Mouse (Mus musculus): Measurements from ENCODE around the gene Fbln5.

Fbln5 gene

GRCm38 (mm10) chr12:101762054-101762453 is 56.8 kb downstream of the Fbln5 start:
- in situ Hi-C loops (cut with MboI) = no loop called here

DNA sequence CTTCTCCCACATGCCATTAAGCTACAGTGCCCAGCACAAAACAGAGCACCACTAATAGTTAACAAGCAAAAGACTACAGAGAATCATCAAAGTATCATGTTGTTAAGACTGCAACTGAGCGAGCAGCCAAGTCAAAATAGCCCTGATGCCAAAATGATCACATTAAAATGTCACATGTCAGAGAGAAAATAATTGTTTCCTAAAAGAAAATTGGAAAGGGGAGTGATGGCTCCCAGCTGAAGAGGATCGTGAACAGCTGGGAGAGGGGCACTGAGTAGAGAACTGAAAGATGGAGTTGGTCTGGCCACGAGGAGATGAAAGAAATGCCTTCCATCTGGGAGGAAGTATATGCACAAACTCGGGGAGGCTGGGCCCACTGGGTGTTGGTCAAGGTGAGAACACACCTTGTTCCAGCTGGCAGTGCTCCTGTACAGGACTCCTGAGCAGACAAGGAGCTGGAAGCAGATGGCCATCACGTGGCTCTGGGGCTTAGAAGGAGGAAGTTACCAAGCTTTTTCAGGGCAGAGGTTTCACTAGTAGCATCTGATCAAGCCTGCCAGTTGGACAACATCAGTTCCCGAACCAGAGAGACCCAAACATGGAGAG is 59.3 kb downstream of the Fbln5 start:
- in situ Hi-C loops (cut with MboI) = no loop called here

DNA sequence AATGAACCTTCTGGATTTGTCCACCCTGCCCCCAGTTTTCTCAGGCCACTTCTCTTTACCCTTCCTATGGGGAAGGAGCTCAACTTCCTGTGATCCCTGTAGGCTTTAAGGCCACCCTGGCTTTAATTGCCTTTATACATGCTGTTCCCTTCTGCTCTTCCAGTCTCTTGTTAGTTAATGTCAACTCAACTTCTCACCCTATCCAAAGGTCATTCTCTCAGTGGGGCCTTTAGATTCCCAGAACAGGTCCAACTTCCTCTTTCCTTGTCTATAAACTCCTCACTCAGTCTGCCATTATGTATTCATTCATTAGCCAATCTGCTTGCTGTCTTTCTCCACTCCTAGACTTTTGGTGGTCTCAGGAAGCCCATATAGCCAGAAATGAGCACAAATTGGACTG is 60.2 kb downstream of the Fbln5 start:
- in situ Hi-C loops (cut with MboI) = no loop called here

GRCm38 (mm10) chr12:101742375-101742774 is 76.5 kb downstream of the Fbln5 start:
- in situ Hi-C loops (cut with MboI) = no loop called here

DNA sequence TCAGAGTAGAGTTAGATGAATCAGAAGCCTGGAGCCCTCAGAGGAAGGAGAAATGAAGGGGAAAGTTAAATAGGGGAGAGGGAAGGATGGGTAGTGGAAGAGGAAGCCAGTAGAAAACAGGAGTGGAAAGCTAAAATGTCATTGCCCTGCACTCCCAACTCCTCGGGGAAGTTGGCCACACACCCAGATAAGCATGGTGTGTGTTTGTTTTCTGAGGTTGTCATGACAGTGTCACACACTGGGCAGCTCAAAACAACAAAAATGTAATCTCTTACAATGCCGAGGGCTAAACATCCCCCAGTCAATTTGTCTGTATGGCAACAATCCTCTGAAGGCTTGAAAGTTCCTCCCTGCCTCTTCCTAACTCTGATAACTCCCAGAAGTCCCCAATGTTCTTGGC is 78.4 kb downstream of the Fbln5 start:
- in situ Hi-C loops (cut with MboI) = no loop called here

GRCm38 (mm10) chr12:101740045-101740444 is 78.8 kb downstream of the Fbln5 start:
- in situ Hi-C loops (cut with MboI) = no loop called here

GRCm38 (mm10) chr12:101718755-101719150 is 100.1 kb downstream of the Fbln5 start:
- in situ Hi-C loops (cut with MboI) = no loop called here

GRCm38 (mm10) chr12:101718054-101718754 is 100.7 kb downstream of the Fbln5 start, which contains the start of gene Tc2n:
Gene Tc2n (minus strand): TSS chr12:101718523.
- in situ Hi-C loops (cut with MboI) = no loop called here

DNA sequence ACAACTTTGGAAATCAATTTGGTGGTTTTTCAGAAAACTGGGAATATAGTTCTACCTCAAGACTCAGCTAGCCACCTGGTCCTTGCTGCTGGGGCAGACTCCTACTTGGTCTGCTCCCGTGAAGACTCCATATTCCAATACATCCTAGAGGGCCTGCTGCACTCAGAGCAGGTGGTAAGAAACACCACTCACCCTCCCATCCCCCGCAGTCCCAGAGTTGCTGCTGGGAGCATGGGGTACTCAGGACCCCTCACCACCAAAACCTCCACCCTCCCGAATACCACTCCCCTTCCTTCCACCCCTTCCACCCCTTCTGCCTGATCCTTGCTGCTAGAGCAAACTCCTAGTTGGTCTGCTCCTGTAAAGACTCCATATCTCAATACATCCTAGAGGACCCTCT is 119.7 kb downstream of the Fbln5 start:
- in situ Hi-C loops (cut with MboI) = no loop called here

Measured in mature B cell (primary cell).